In the genomic region with DNA sequence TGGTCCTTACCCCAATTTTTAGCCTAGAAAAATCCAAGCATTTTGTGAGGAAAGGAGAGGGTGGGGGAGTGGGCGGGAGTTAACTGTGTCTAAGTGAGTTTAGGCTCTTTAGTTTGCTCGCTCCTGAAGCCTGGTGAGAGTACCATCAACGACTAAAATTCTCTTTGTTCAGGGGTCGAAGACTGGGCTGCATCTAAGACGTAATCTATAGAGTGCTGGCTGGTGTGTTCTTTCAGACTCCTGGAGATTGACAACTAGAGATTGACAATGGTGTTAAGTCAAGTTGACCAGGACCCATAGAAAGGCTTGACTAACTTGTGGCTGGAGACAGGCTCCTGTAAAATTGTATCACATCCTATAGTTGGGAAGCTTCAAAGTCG, we compare ENCODE assay signal across 9 mouse cellular contexts. TPM values are rescaled to one million over a fixed set of nuclear protein-coding genes. Genes with fewer than 3 reads are reported as not detected.
DNase-seq lines count a peak whose midpoint lies in the region; ATAC-seq and TF ChIP-seq lines count a peak whose summit lies in the region.
"Had no signal": no experiment of that assay in that cellular context is flagged by ENCODE, and none has a peak within 500 bp of the region (broad histone marks: within the 10 kb centered on the region; RNA-seq: fewer than 3 reads in every experiment).

No protein-coding gene starts in this region.

- DNase-seq in liver, adult 2 months (ENCODE audit: extremely low read depth, low read depth, low spot score) = no peak
- no peak for DNase-seq in liver
- no peak for DNase-seq in embryonic facial prominence, embryonic 14.5 days (ENCODE audit: low spot score)
- DNase-seq in intestine, embryonic 14.5 days (ENCODE audit: low spot score) = no peak
- DNase-seq in adrenal gland, postnatal 25 days = no peak
- DNase-seq in right cerebral cortex, adult 2 months (ENCODE audit: low spot score in 2 of 2) = no peak
- DNase-seq in right cerebral cortex, postnatal 25 days = no peak

- 0 out of 2 replicates have a peak, but pooled peaks cover 3% of the 10 kb centered on the region for H3K27me3 ChIP-seq in liver, adult 2 months (ENCODE audit: control insufficient read depth, insufficient read depth, low read length)
- H3K27me3 ChIP-seq in embryonic facial prominence, embryonic 14.5 days (replicated peaks; ENCODE audit: control insufficient read depth, insufficient read depth, low read length) = no peaks in the 10 kb centered on the region
- 0 out of 2 replicates have a peak, but pooled peaks cover under 1% of the 10 kb centered on the region for H3K27me3 ChIP-seq in intestine, embryonic 14.5 days (replicated peaks; ENCODE audit: control insufficient read depth, insufficient read depth, low read length)
- H3K27me3 ChIP-seq in neural tube, embryonic 12.5 days (replicated peaks) = no peaks in the 10 kb centered on the region

- TF ChIP-seq POLR2A in liver, adult 2 months (IDR thresholded peaks at IDR 0.05; ENCODE audit: extremely low read depth, insufficient read depth, low read length) = no peak

- 53% methylated on average over 6 of the region's 6 CpGs for WGBS in liver, adult 2 months
- 45% methylated on average over 6 of the region's 6 CpGs for WGBS in embryonic facial prominence, embryonic 14.5 days
- 52% methylated on average over 6 of the region's 6 CpGs for WGBS in intestine, embryonic 14.5 days
- WGBS in neural tube, embryonic 12.5 days = 43% methylated on average over 6 of the region's 6 CpGs

- no peak for TF ChIP-seq CTCF in liver, adult 2 months (IDR thresholded peaks at IDR 0.05; ENCODE audit: low read depth, low read length)

- peak overlapping the region; percentile 97 for H3K4me3 ChIP-seq in liver, adult 2 months (ENCODE audit: insufficient read depth, low read depth, low read length)
- H3K4me3 ChIP-seq in embryonic facial prominence, embryonic 14.5 days (ENCODE audit: low read depth, low read length) = peak overlapping the region; percentile 93
- H3K4me3 ChIP-seq in intestine, embryonic 14.5 days (ENCODE audit: low read depth, low read length) = peak overlapping the region; percentile 92
- H3K4me3 ChIP-seq in neural tube, embryonic 12.5 days = peak overlapping the region; percentile 93

- 0 out of 2 replicates have a peak overlapping the region, but pooled peaks have one; percentile 29 for H3K9ac ChIP-seq in liver, adult 2 months (ENCODE audit: low read depth, low read length)
- H3K9ac ChIP-seq in embryonic facial prominence, embryonic 14.5 days (ENCODE audit: low read depth, low read length) = peak overlapping the region; percentile 89
- no peak overlapping the region for H3K9ac ChIP-seq in intestine, embryonic 14.5 days (ENCODE audit: low read length)
- H3K9ac ChIP-seq in neural tube, embryonic 12.5 days = peak overlapping the region; percentile 87

- H3K79me2 ChIP-seq in liver, adult 2 months (ENCODE audit: control insufficient read depth, insufficient read depth, low read length) = peaks cover 2% of the 10 kb centered on the region; the same call in 1 of the 2 replicates

- H3K36me3 ChIP-seq in liver, adult 2 months (ENCODE audit: control insufficient read depth, insufficient read depth, low read length) = peaks cover 21% of the 10 kb centered on the region
- H3K36me3 ChIP-seq in embryonic facial prominence, embryonic 14.5 days (ENCODE audit: control insufficient read depth, insufficient read depth, low read length) = peaks cover 22% of the 10 kb centered on the region
- H3K36me3 ChIP-seq in intestine, embryonic 14.5 days (ENCODE audit: control insufficient read depth, insufficient read depth, low read length) = peaks cover 25% of the 10 kb centered on the region
- peaks cover 20% of the 10 kb centered on the region for H3K36me3 ChIP-seq in neural tube, embryonic 12.5 days

- ATAC-seq in embryonic facial prominence, embryonic 14.5 days (ENCODE audit: low read depth) = peak; percentile 16; the same call in 1 of the 2 replicates
- 0 out of 2 replicates have a peak, but pooled peaks have one; percentile 13 for ATAC-seq in intestine, embryonic 14.5 days (replicated peaks; ENCODE audit: low FRiP score, low TSS enrichment, low read depth)
- peak; percentile 62; the same call in 1 of the 2 replicates for ATAC-seq in neural tube, embryonic 12.5 days (ENCODE audit: low FRiP score, low read depth)

- no peaks in the 10 kb centered on the region for H3K9me3 ChIP-seq in embryonic facial prominence, embryonic 14.5 days (ENCODE audit: control insufficient read depth, low read length)
- H3K9me3 ChIP-seq in intestine, embryonic 14.5 days (ENCODE audit: control insufficient read depth, low read length) = no peaks in the 10 kb centered on the region
- no peaks in the 10 kb centered on the region for H3K9me3 ChIP-seq in neural tube, embryonic 12.5 days

- H3K4me1 ChIP-seq in liver, adult 2 months (ENCODE audit: control insufficient read depth, insufficient read depth, low read length) = peaks cover 6% of the 10 kb centered on the region; the same call in 1 of the 2 replicates
- no peaks in the 10 kb centered on the region; the same call in 1 of the 2 replicates for H3K4me1 ChIP-seq in embryonic facial prominence, embryonic 14.5 days (ENCODE audit: control insufficient read depth, insufficient read depth, low read length)
- peaks cover 2% of the 10 kb centered on the region for H3K4me1 ChIP-seq in intestine, embryonic 14.5 days (replicated peaks; ENCODE audit: control insufficient read depth, insufficient read depth, low read length)
- peaks cover 5% of the 10 kb centered on the region for H3K4me1 ChIP-seq in neural tube, embryonic 12.5 days

- no peak overlapping the region for H3K27ac ChIP-seq in liver, adult 2 months (replicated peaks; ENCODE audit: insufficient read depth, low read depth, low read length)
- H3K27ac ChIP-seq in embryonic facial prominence, embryonic 14.5 days (replicated peaks; ENCODE audit: low read depth, low read length) = no peak overlapping the region
- no peak overlapping the region for H3K27ac ChIP-seq in intestine, embryonic 14.5 days (ENCODE audit: low read depth)
- H3K27ac ChIP-seq in neural tube, embryonic 12.5 days = no peak overlapping the region

- H3K4me2 ChIP-seq in embryonic facial prominence, embryonic 14.5 days (ENCODE audit: low read depth, low read length) = peak overlapping the region; percentile 82
- H3K4me2 ChIP-seq in intestine, embryonic 14.5 days (ENCODE audit: low read length) = peak overlapping the region; percentile 60
- H3K4me2 ChIP-seq in neural tube, embryonic 12.5 days (replicated peaks) = peak overlapping the region; percentile 81

RNA-seq across cellular contexts. Expression of a gene that starts 0.4 kb away (rescaled TPM):
- total RNA-seq in liver, adult 2 months (2014; rRNA removed) = 11.9 and 14.2 TPM in 2 replicates
- 1.4 and 1.5 TPM in 2 replicates for polyA plus RNA-seq in liver, adult 2 months (2012; rRNA removed)
- polyA plus RNA-seq in embryonic facial prominence, embryonic 14.5 days (2014; fragmentation: Nextera tagmentation; extraction: Ambion mirVana) = 74.8 and 77.7 TPM in 2 replicates
- 81.7 and 85.7 TPM in 2 replicates for polyA plus RNA-seq in intestine, embryonic 14.5 days (2014; fragmentation: Nextera tagmentation; extraction: Ambion mirVana)
- 88.6 and 93.2 TPM in 2 replicates for polyA plus RNA-seq in neural tube, embryonic 12.5 days (2016; fragmentation: Nextera tagmentation; extraction: Ambion mirVana)
- 44.4 and 47.1 TPM in 2 replicates for total RNA-seq in adrenal gland, postnatal 25 days (2021)

RNA-seq across cellular contexts. Expression of a gene that starts 15.9 kb away (rescaled TPM):
- total RNA-seq in liver, adult 2 months (2014; rRNA removed) = not detected in 2 replicates
- polyA plus RNA-seq in liver, adult 2 months (2012; rRNA removed) = not detected in 2 replicates
- polyA plus RNA-seq in embryonic facial prominence, embryonic 14.5 days (2014; fragmentation: Nextera tagmentation; extraction: Ambion mirVana) = 55.4 and 62.6 TPM in 2 replicates
- 1.1 and 1.5 TPM in 2 replicates for polyA plus RNA-seq in intestine, embryonic 14.5 days (2014; fragmentation: Nextera tagmentation; extraction: Ambion mirVana)
- 2.0 and 2.3 TPM in 2 replicates for polyA plus RNA-seq in neural tube, embryonic 12.5 days (2016; fragmentation: Nextera tagmentation; extraction: Ambion mirVana)
- not detected in 2 replicates for total RNA-seq in adrenal gland, postnatal 25 days (2021)
- total RNA-seq: adrenal gland, postnatal 4 days had no signal

Comparison
In these comparisons a context has a peak if more than half of its experiments do, and no peak if none do; other contexts are left out.
1. RNA of a gene that starts 0.4 kb away (polyA plus RNA-seq): 88.6 to 93.2 TPM in neural tube, embryonic 12.5 days, 81.7 to 85.7 TPM in intestine, embryonic 14.5 days and 74.8 to 77.7 TPM in embryonic facial prominence, embryonic 14.5 days; 1.4 to 1.5 TPM in liver, adult 2 months; every median in the first group is over 10 times any median in the second.
2. RNA of a gene that starts 15.9 kb away (polyA plus RNA-seq): 55.4 to 62.6 TPM in embryonic facial prominence, embryonic 14.5 days; 2.0 to 2.3 TPM in neural tube, embryonic 12.5 days, 1.1 to 1.5 TPM in intestine, embryonic 14.5 days and not detected in liver, adult 2 months; every median in the first group is over 10 times any median in the second.
3. Peak in every context shown above with its lines, with median percentiles within 50 percentile points of each other: H3K4me3 ChIP-seq, ATAC-seq and H3K4me2 ChIP-seq.